Mouse (Mus musculus) intestine, embryonic 16.5 days (tissue): ENCODE measurements at regions not wholly inside any gene's neighbourhood (a gene's known extent, or its start where the extent isn't known, plus 50 kb on each side); places are given as distances from the start of the nearest gene placed in this dataset.
A peak's percentile ranks its signal among the peaks of the same experiment; 100 is the strongest.

Source experiments
- ATAC-seq: fragments of 200-750 bp; cut with Nextera tagmentation; 2 replicates; pipeline ENCODE4 v1.8.0; 2017; ENCODE audit warnings: moderate TSS enrichment, moderate library complexity
- H3K27ac ChIP-seq: fragments of 300-500 bp; sonication (generic); 2 replicates; pipeline ENCODE4 v1.5.1; 2014; ENCODE audit warnings: mild to moderate bottlenecking, low read length
- H3K27me3 ChIP-seq: fragments of 300-500 bp; sonication (generic); replicated peaks from 2 replicates; pipeline ENCODE4 v1.6.1; 2014; ENCODE audit warnings: low read length, control low read depth, mixed read lengths; ENCODE audit not compliant: control insufficient read depth, insufficient read depth
- H3K36me3 ChIP-seq: fragments of 300-500 bp; sonication (generic); 2 replicates; pipeline ENCODE4 v1.6.1; 2014; ENCODE audit warnings: low read length, control low read depth; ENCODE audit not compliant: control insufficient read depth, insufficient read depth
- H3K4me1 ChIP-seq: fragments of 300-500 bp; sonication (generic); 2 replicates; pipeline ENCODE4 v1.6.1; 2014; ENCODE audit warnings: low read length, control low read depth, mixed read lengths; ENCODE audit not compliant: control insufficient read depth, insufficient read depth
- H3K4me2 ChIP-seq: fragments of 300-500 bp; sonication (generic); 2 replicates; pipeline ENCODE4 v1.6.1; 2014; ENCODE audit warnings: low read depth, low read length, control low read depth
- H3K4me3 ChIP-seq: fragments of 300-500 bp; sonication (generic); 2 replicates; pipeline ENCODE4 v1.5.1; 2014; ENCODE audit warnings: mild to moderate bottlenecking, low read length
- H3K9ac ChIP-seq: fragments of 300-500 bp; sonication (generic); 2 replicates; pipeline ENCODE4 v1.6.1; 2014; ENCODE audit warnings: low read depth, low read length
- H3K9me3 ChIP-seq: fragments of 300-500 bp; sonication (generic); 2 replicates; pipeline ENCODE4 v1.6.1; 2016; ENCODE audit warnings: low read length, control low read depth; ENCODE audit not compliant: control insufficient read depth
- WGBS: fragments of 180-500 bp; shearing (Covaris S2); extraction: QIAGEN DNeasy Blood & Tissue Kit; methylation state at CpG from one replicate; pipeline ENCODE4 v1.1.7; 2014; 5-methylcytosine and 5-hydroxymethylcytosine counted together

GRCm38 (mm10) chr2:170280733-170281132, 132.8 kb upstream of the Zfp217 start:
- no peaks in the 10 kb centered on the region for H3K36me3 ChIP-seq
- no peak overlapping the region for H3K4me3 ChIP-seq
- WGBS = 62% methylated on average over 6 of the region's 6 CpGs
- no peak overlapping the region for H3K27ac ChIP-seq
- H3K4me1 ChIP-seq = 0 out of 2 replicates have a peak, but pooled peaks cover 6% of the 10 kb centered on the region
- no peak overlapping the region for H3K9ac ChIP-seq
- no peak for ATAC-seq
- H3K27me3 ChIP-seq = no peaks in the 10 kb centered on the region
- no peak overlapping the region for H3K4me2 ChIP-seq
- no peaks in the 10 kb centered on the region for H3K9me3 ChIP-seq

DNA sequence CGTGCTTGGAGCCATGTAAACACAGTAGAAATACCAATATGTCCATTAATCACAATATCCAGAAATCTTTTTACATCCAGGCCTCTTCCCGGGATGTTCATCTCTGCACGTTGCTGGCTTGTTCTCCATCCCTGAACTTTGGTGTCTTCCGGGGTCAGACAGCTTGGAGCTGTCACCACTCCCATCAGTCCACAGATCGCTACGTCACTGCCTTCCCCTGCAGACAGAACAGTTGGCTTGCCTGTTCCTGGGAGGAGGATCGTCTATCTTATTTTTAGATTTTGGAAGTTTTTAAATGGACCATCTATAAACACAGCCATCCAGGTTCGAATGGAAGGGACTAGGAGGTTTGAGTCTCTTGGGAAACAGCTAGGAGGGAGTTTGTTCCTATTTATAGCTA, 130.0 kb upstream of the Zfp217 start:
- H3K4me3 ChIP-seq = no peak overlapping the region
- ATAC-seq = no peak
- H3K4me2 ChIP-seq = no peak overlapping the region
- H3K4me1 ChIP-seq = 0 out of 2 replicates have a peak, but pooled peaks cover 6% of the 10 kb centered on the region
- H3K27me3 ChIP-seq = no peaks in the 10 kb centered on the region
- H3K9me3 ChIP-seq = no peaks in the 10 kb centered on the region
- WGBS = 48% methylated on average over 8 of the region's 8 CpGs
- no peak overlapping the region for H3K9ac ChIP-seq
- no peak overlapping the region for H3K27ac ChIP-seq
- no peaks in the 10 kb centered on the region for H3K36me3 ChIP-seq

- 68% methylated on average over 18 of the region's 18 CpGs for WGBS
- H3K4me3 ChIP-seq = no peak overlapping the region
- H3K9me3 ChIP-seq = no peaks in the 10 kb centered on the region
- ATAC-seq = no peak
- no peaks in the 10 kb centered on the region for H3K27me3 ChIP-seq
- H3K4me1 ChIP-seq = 0 out of 2 replicates have a peak, but pooled peaks cover 6% of the 10 kb centered on the region
- H3K27ac ChIP-seq = no peak overlapping the region
- H3K9ac ChIP-seq = no peak overlapping the region
- no peaks in the 10 kb centered on the region for H3K36me3 ChIP-seq
- no peak overlapping the region for H3K4me2 ChIP-seq
Measured at GRCm38 (mm10) chr2:170277182-170277767, 129.4 kb upstream of the Zfp217 start.

GRCm38 (mm10) chr2:170275687-170276086, 127.8 kb upstream of the Zfp217 start:
- Histone ChIP-seq H3K9ac (no peak overlapping the region), H3K27me3 (no peaks in the 10 kb centered on the region), H3K4me2 (no peak overlapping the region), H3K4me3 (no peak overlapping the region), H3K27ac (no peak overlapping the region), H3K4me1 (0 out of 2 replicates have a peak, but pooled peaks cover 3% of the 10 kb centered on the region), H3K36me3 (no peaks in the 10 kb centered on the region), H3K9me3 (no peaks in the 10 kb centered on the region)
- WGBS = 71% methylated on average over 4 of the region's 4 CpGs
- ATAC-seq = no peak

DNA sequence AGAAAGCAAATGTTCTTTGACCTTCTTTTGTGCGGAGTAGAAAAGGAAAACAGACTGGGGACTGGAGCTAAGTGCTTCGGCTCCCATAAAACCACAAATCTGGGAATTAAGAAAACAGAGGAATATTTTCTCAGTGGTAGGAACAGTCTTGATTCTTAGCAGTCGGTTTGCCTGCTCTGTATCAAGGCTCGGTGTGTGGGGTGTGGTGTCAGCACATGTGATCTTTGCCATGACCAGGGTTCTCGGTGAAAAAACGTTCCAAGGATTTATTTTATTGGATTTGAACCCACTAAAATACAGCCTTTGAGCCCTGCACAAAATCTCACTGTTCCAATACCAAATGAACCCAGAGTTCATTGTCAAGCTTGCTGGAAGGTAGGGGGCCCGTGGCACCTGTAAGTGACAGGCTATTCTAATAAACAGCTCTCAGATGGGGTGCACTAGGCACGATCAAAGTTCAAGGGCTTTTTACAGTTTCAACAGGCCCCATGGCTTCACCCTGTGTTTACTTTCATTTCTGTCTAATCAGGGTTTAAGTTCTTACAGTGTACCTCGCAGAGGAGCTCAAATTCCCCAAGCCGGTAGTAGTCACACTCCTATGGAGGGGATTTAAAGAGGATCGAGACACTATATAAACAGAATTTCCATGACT, 122.1 kb upstream of the Zfp217 start:
- peak overlapping the region; percentile 13; the same call in 1 of the 2 replicates for H3K4me3 ChIP-seq
- peak; percentile 92 for ATAC-seq
- H3K4me1 ChIP-seq = peaks cover 20% of the 10 kb centered on the region
- H3K4me2 ChIP-seq = peak overlapping the region; percentile 3; the same call in 1 of the 2 replicates
- H3K27me3 ChIP-seq = no peaks in the 10 kb centered on the region
- peak overlapping the region; percentile 20; the same call in 1 of the 2 replicates for H3K9ac ChIP-seq
- 36% methylated on average over 11 of the region's 11 CpGs for WGBS
- H3K9me3 ChIP-seq = no peaks in the 10 kb centered on the region
- H3K27ac ChIP-seq = peak overlapping the region; percentile 82
- no peaks in the 10 kb centered on the region for H3K36me3 ChIP-seq

- Histone ChIP-seq H3K27ac (peak overlapping the region; percentile 53; the same call in 1 of the 2 replicates), H3K4me2 (no peak overlapping the region), H3K36me3 (no peaks in the 10 kb centered on the region), H3K9me3 (no peaks in the 10 kb centered on the region), H3K4me3 (no peak overlapping the region), H3K27me3 (no peaks in the 10 kb centered on the region), H3K9ac (no peak overlapping the region), H3K4me1 (peaks cover 20% of the 10 kb centered on the region)
- WGBS = 20% methylated on average over 8 of the region's 8 CpGs
- ATAC-seq = no peak
Measured at GRCm38 (mm10) chr2:170268080-170268479, 120.2 kb upstream of the Zfp217 start.

GRCm38 (mm10) chr2:170267152-170267551, 119.2 kb upstream of the Zfp217 start:
- ATAC-seq = no peak
- Histone ChIP-seq H3K4me3 (peak overlapping the region; percentile 18), H3K9ac (peak overlapping the region; percentile 27), H3K4me2 (peak overlapping the region; percentile 34), H3K4me1 (peaks cover 20% of the 10 kb centered on the region), H3K27me3 (no peaks in the 10 kb centered on the region), H3K9me3 (no peaks in the 10 kb centered on the region), H3K36me3 (no peaks in the 10 kb centered on the region), H3K27ac (peak overlapping the region; percentile 65)
- WGBS = 13% methylated on average over 12 of the region's 12 CpGs

GRCm38 (mm10) chr2:170266407-170267101, 118.7 kb upstream of the Zfp217 start:
- H3K9me3 ChIP-seq = no peaks in the 10 kb centered on the region
- H3K4me1 ChIP-seq = peaks cover 20% of the 10 kb centered on the region
- peak overlapping the region; percentile 27 for H3K9ac ChIP-seq
- H3K27me3 ChIP-seq = no peaks in the 10 kb centered on the region
- peak overlapping the region; percentile 34 for H3K4me2 ChIP-seq
- H3K36me3 ChIP-seq = no peaks in the 10 kb centered on the region
- H3K4me3 ChIP-seq = peak overlapping the region; percentile 18
- peak overlapping the region; percentile 65 for H3K27ac ChIP-seq
- ATAC-seq = no peak
- WGBS = 16% methylated on average over 16 of the region's 16 CpGs

- H3K4me2 ChIP-seq = no peak overlapping the region
- peaks cover 2% of the 10 kb centered on the region; the same call in 1 of the 2 replicates for H3K9me3 ChIP-seq
- WGBS = 41% methylated on average over 4 of the region's 4 CpGs
- no peak overlapping the region for H3K9ac ChIP-seq
- H3K4me1 ChIP-seq = peaks cover 10% of the 10 kb centered on the region
- H3K27me3 ChIP-seq = no peaks in the 10 kb centered on the region
- no peak overlapping the region for H3K4me3 ChIP-seq
- no peak overlapping the region for H3K27ac ChIP-seq
- no peaks in the 10 kb centered on the region for H3K36me3 ChIP-seq
- no peak for ATAC-seq
Measured at GRCm38 (mm10) chr2:170263594-170263993, 115.7 kb upstream of the Zfp217 start.
